10 mouse cellular contexts compared by ENCODE assay signal in the genomic region with DNA sequence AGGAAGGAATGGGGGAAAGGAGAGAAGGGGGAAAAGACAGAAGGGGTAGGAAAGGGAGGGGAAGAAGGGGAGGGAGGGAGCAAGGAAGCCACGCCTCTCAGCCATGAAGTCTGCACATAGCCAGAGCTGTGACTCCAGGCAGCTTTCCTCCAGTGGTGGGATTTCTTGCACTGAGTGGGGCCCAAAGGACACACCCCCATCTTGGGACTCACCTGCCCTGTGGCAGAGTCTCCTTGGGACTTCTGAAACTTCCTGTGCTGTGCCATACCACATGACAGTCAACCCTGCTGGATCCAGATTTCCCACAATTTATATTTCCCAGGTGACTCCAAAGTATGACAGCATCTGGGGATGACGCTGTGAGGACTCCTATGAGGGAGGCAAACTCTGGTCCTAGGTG.
"Had no signal": no experiment of that assay in that cellular context is flagged by ENCODE, and none has a peak within 500 bp of the region (broad histone marks: within the 10 kb centered on the region; RNA-seq: fewer than 3 reads in every experiment).

No protein-coding gene starts in this region.

- H3K9me3 ChIP-seq: limb, embryonic 13.5 days had no signal

- H3K4me1 ChIP-seq: limb, embryonic 13.5 days had no signal

- H3K9ac ChIP-seq: limb, embryonic 13.5 days; liver, embryonic 14.5 days had no signal

- H3K36me3 ChIP-seq: limb, embryonic 13.5 days had no signal

- H3K4me2 ChIP-seq: limb, embryonic 13.5 days had no signal

- H3K4me3 ChIP-seq: limb, embryonic 13.5 days had no signal

- DNase-seq: kidney, adult 11 months; kidney, adult 9 months; kidney, postnatal 14 days; left cerebral cortex, postnatal 4 days; lung, adult 18-20 months; spleen, adult 18-20 months; thymus, adult 18-20 months; thymus, postnatal 14 days had no signal

- H3K27me3 ChIP-seq: limb, embryonic 13.5 days had no signal

- H3K27ac ChIP-seq: limb, embryonic 13.5 days; liver, embryonic 14.5 days had no signal
